Mouse (Mus musculus): Measurements from ENCODE around the gene Vmn2r112. TPM values are rescaled to one million over a fixed set of nuclear protein-coding genes. Genes with fewer than 3 reads are reported as not detected.

The Vmn2r112 gene
- polyA plus RNA-seq (2012; rRNA removed): not detected in 2 replicates

DNA sequence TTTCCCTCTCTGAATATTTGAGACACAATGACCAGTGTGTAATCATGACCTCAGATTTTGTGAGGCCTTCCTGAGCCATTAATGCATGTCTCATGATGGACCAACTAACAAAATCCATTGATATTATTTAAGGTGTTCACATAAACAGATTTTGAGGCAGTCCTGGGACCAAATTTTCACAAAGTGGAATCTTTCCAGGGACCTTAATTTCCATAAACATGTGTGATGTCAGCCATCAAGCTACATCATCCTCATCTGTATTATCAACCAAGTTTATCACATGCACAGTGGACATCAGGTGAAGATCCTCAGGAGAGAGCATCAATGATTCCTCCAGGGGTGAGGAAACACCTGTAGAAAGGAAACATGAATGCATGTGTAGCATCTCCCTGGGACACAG is at the start of gene Vmn2r112:
Gene Vmn2r112, plus strand, starts transcription at position 301 of the 400 bp plus-strand sequence.

DNA sequence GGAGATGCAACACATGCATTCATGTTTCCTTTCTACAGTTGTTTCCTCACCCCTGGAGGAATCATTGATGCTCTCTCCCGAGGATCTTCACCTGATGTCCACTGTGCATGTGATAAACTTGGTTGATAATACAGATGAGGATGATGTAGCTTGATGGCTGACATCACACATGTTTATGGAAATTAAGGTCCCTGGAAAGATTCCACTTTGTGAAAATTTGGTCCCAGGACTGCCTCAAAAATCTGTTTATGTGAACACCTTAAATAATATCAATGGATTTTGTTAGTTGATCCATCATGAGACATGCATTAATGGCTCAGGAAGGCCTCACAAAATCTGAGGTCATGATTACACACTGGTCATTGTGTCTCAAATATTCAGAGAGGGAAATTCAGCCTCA is 27.4 kb upstream of the Vmn2r112 start, which contains the start of gene Vmn2r111:
Gene Vmn2r111, minus strand, starts transcription at position 101 of the 400 bp plus-strand sequence.

Other genes starting within 250 kb of the Vmn2r112 start
- gene Zfp944, start 239.6 kb upstream of the Vmn2r112 start, polyA plus RNA-seq (2012; rRNA removed): 3.0 and 3.6 TPM in 2 replicates
- 1.5 and 1.8 TPM in 2 replicates for gene Zfp758, start 239.5 kb upstream of the Vmn2r112 start, polyA plus RNA-seq (2012; rRNA removed)
- gene Zfp946, start 176.7 kb upstream of the Vmn2r112 start, polyA plus RNA-seq (2012; rRNA removed): 1.8 and 1.9 TPM in 2 replicates
- gene Vmn2r111, start 27.5 kb upstream of the Vmn2r112 start, polyA plus RNA-seq (2012; rRNA removed): not detected in 2 replicates

All from liver, embryonic 14 days (tissue).